Mouse (Mus musculus) forebrain, embryonic 15.5 days (tissue): Measurements from ENCODE around the gene Epha1. TPM values are rescaled to one million over a fixed set of nuclear protein-coding genes. Genes with fewer than 3 reads are reported as not detected.

Experiments used
- ATAC-seq: fragments of 200-750 bp; cut with Nextera tagmentation; replicated peaks from 2 replicates; pipeline ENCODE4 v1.8.0; 2017; ENCODE audit warnings: mild to moderate bottlenecking, moderate TSS enrichment, moderate library complexity
- H3K27ac ChIP-seq: fragments of 300-500 bp; sonication (generic); replicated peaks from 2 replicates; pipeline ENCODE4 v1.5.1; 2015; ENCODE audit warnings: mild to moderate bottlenecking, inconsistent platforms
- H3K27me3 ChIP-seq: fragments of 300-500 bp; sonication (generic); 2 replicates; pipeline ENCODE4 v1.6.1; 2015; ENCODE audit warnings: inconsistent platforms
- H3K36me3 ChIP-seq: fragments of 300-500 bp; sonication (generic); 2 replicates; pipeline ENCODE4 v1.6.1; 2015; ENCODE audit warnings: mild to moderate bottlenecking, inconsistent platforms
- H3K4me1 ChIP-seq: fragments of 300-500 bp; sonication (generic); 2 replicates; pipeline ENCODE4 v1.6.1; 2015; ENCODE audit warnings: inconsistent platforms
- H3K4me2 ChIP-seq: fragments of 300-500 bp; sonication (generic); replicated peaks from 2 replicates; pipeline ENCODE4 v1.6.1; 2015; ENCODE audit warnings: mild to moderate bottlenecking, inconsistent platforms
- H3K4me3 ChIP-seq: fragments of 300-500 bp; sonication (generic); 2 replicates; pipeline ENCODE4 v1.5.1; 2015; ENCODE audit warnings: mild to moderate bottlenecking, inconsistent platforms
- H3K9ac ChIP-seq: fragments of 300-500 bp; sonication (generic); replicated peaks from 2 replicates; pipeline ENCODE4 v1.6.1; 2015; ENCODE audit warnings: mild to moderate bottlenecking, inconsistent platforms
- H3K9me3 ChIP-seq: fragments of 300-500 bp; sonication (generic); 2 replicates; pipeline ENCODE4 v1.6.1; 2016; ENCODE audit warnings: inconsistent platforms
- WGBS: fragments of 180-500 bp; shearing (Covaris S2); methylation state at CpG from one replicate; pipeline ENCODE4 v1.1.7; 2015; ENCODE audit warnings: mixed read lengths; 5-methylcytosine and 5-hydroxymethylcytosine counted together
- polyA plus RNA-seq: library from polyadenylated mRNA; unstranded; fragments of >200 nt; fragmentation: Nextera tagmentation; extraction: Ambion mirVana; gene quantifications from 2 replicates; pipeline ENCODE4 v1.2.1, GENCODE M21; 2015

The Epha1 gene
- 0.14 and 0.20 TPM in 2 replicates for polyA plus RNA-seq

DNA sequence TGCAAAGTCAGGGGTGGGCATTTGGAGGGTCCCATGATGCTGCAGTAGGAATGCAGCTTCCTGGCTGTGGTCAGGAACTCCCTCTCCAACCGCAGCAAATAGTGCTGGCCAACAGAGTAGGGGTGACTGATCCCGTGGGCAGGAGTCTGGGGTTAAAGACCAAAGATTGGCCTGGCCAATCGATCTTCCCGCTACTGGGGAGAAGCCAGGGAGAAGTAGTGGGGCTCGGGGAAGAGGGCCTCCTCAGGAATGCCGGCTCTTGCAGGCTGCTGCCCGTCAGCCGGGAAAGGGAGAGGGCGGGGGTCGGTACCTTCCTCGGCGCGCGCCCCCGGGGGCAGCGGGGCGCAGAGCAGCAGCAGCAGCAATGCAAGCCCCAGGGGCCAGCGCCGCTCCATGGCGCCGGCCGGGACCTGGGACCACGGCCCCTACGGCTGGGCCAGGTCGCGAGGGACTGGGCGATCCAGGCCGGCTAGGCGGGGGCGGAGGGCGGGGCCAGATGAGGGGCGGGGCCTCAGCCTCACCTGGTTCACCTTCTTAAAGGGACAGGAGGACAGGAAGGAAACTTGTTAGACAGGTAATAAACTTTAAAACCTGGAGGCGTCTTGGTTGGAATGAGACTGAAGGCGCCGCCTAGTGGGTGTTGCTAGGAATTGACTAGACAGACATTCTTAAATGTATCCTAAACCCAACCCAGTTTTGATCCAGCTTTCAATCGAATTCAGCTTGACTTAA lies at the start of gene Epha1:
TSS of gene Epha1 (minus strand) at position 453 of the 732 bp plus-strand sequence.
- WGBS = under 1% methylated on average over 36 of the region's 36 CpGs
- Histone ChIP-seq H3K9ac (peak within 1 kb of the TSS; percentile 36; the same call in 1 of the 2 replicates), H3K27ac (no peak within 1 kb of the TSS)

GRCm38 (mm10) chr6:42421439-42421838 lies 48.4 kb upstream of the Epha1 start:
- no peaks in the 10 kb centered on the region for H3K27me3 ChIP-seq
- H3K4me3 ChIP-seq = no peak overlapping the region
- WGBS = 80% methylated on average over 2 of the region's 2 CpGs
- H3K27ac ChIP-seq = no peak overlapping the region
- no peaks in the 10 kb centered on the region for H3K36me3 ChIP-seq
- H3K9me3 ChIP-seq = no peaks in the 10 kb centered on the region
- H3K4me1 ChIP-seq = no peaks in the 10 kb centered on the region
- no peak for ATAC-seq
- H3K4me2 ChIP-seq = no peak overlapping the region
- no peak overlapping the region for H3K9ac ChIP-seq

More for the DNA sequence above, at the start of gene Epha1:
- peaks cover 14% of the 10 kb centered on the region for H3K4me1 ChIP-seq
- H3K4me3 ChIP-seq = peak within 1 kb of the TSS; percentile 43
- H3K36me3 ChIP-seq = no peaks in the 10 kb centered on the region
- H3K9me3 ChIP-seq = no peaks in the 10 kb centered on the region
- H3K27me3 ChIP-seq = 0 out of 2 replicates have a peak, but pooled peaks cover 3% of the 10 kb centered on the region
- H3K4me2 ChIP-seq = peak within 1 kb of the TSS; percentile 91
- peak; percentile 71 for ATAC-seq

- H3K4me2 ChIP-seq = no peak overlapping the region
- ATAC-seq = no peak
- WGBS = 91% methylated on average over 2 of the region's 2 CpGs
These were observed 46.4 kb upstream of the Epha1 start for GRCm38 (mm10) chr6:42419443-42419842.

GRCm38 (mm10) chr6:42405134-42405533 lies 32.1 kb upstream of the Epha1 start, which contains the start of gene Tas2r135:
TSS of gene Tas2r135 (plus strand) at chr6:42405434.
- Histone ChIP-seq H3K27me3 (no peaks in the 10 kb centered on the region), H3K36me3 (no peaks in the 10 kb centered on the region), H3K27ac (no peak within 1 kb of the TSS), H3K4me3 (no peak within 1 kb of the TSS), H3K4me2 (no peak within 1 kb of the TSS), H3K9me3 (no peaks in the 10 kb centered on the region), H3K9ac (no peak within 1 kb of the TSS), H3K4me1 (no peaks in the 10 kb centered on the region)
- WGBS = 93% methylated on average over 2 of the region's 2 CpGs
- no peak for ATAC-seq

More at GRCm38 (mm10) chr6:42419443-42419842, 46.4 kb upstream of the Epha1 start:
- H3K27ac ChIP-seq = no peak overlapping the region
- no peaks in the 10 kb centered on the region for H3K4me1 ChIP-seq
- no peak overlapping the region for H3K9ac ChIP-seq
- H3K27me3 ChIP-seq = no peaks in the 10 kb centered on the region
- no peak overlapping the region for H3K4me3 ChIP-seq
- H3K9me3 ChIP-seq = no peaks in the 10 kb centered on the region
- no peaks in the 10 kb centered on the region for H3K36me3 ChIP-seq

DNA sequence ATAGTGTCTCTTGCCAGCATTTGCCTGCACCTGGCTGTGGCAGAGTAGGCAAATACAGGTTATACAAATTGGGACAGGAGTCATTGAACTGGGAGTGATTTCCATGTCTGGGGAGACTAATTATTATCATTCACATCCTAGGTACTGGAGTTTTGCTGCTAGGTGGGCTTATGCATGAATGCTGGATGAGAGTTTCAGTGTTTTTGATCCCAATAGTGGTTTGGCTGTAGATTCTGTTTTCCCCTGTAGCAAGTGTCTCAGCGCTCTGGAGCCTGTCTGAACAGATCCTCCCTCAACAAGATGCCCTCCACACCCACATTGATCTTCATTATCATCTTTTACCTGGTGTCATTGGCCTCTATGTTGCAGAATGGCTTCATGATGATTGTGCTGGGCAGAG lies 26.9 kb upstream of the Epha1 start, which contains the start of gene Tas2r143:
TSS of gene Tas2r143 (plus strand) at position 301 of the 400 bp plus-strand sequence.
- Histone ChIP-seq H3K4me3 (no peak within 1 kb of the TSS), H3K9ac (no peak within 1 kb of the TSS), H3K9me3 (no peaks in the 10 kb centered on the region), H3K27ac (no peak within 1 kb of the TSS), H3K27me3 (no peaks in the 10 kb centered on the region), H3K4me1 (no peaks in the 10 kb centered on the region), H3K4me2 (no peak within 1 kb of the TSS), H3K36me3 (no peaks in the 10 kb centered on the region)
- no peak for ATAC-seq
- WGBS = 86% methylated on average over 1 of the region's 1 CpGs

DNA sequence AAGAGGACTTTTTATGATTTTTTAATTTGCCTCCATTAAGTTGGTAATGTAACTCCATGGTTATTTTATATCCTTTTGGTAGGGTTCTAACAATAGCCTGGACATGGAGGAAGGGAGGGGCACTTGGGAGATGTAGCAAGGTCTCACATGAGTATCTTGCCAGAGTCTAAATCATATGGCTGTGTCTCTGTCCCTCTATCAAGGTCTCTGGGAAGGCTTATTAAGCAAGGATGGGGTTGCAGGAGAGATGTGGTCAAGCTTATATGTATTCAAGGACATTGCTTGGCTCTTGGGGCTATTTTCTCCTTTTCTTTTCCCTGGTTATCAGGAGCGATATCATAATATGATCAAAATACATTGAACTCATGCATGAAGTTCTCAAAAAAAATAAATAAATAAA lies 25.9 kb upstream of the Epha1 start:
- no peaks in the 10 kb centered on the region for H3K36me3 ChIP-seq
- H3K4me2 ChIP-seq = no peak overlapping the region
- H3K9me3 ChIP-seq = no peaks in the 10 kb centered on the region
- H3K4me3 ChIP-seq = no peak overlapping the region
- H3K27ac ChIP-seq = no peak overlapping the region
- WGBS = 96% methylated on average over 1 of the region's 1 CpGs
- ATAC-seq = no peak
- H3K9ac ChIP-seq = no peak overlapping the region
- H3K4me1 ChIP-seq = no peaks in the 10 kb centered on the region
- no peaks in the 10 kb centered on the region for H3K27me3 ChIP-seq

GRCm38 (mm10) chr6:42398285-42398684 lies 25.2 kb upstream of the Epha1 start:
- H3K4me2 ChIP-seq = no peak overlapping the region
- no peaks in the 10 kb centered on the region for H3K9me3 ChIP-seq
- no peak overlapping the region for H3K4me3 ChIP-seq
- no peaks in the 10 kb centered on the region for H3K27me3 ChIP-seq
- no peak overlapping the region for H3K9ac ChIP-seq
- ATAC-seq = no peak
- H3K27ac ChIP-seq = no peak overlapping the region
- no peaks in the 10 kb centered on the region for H3K4me1 ChIP-seq
- 92% methylated on average over 3 of the region's 3 CpGs for WGBS
- H3K36me3 ChIP-seq = no peaks in the 10 kb centered on the region

DNA sequence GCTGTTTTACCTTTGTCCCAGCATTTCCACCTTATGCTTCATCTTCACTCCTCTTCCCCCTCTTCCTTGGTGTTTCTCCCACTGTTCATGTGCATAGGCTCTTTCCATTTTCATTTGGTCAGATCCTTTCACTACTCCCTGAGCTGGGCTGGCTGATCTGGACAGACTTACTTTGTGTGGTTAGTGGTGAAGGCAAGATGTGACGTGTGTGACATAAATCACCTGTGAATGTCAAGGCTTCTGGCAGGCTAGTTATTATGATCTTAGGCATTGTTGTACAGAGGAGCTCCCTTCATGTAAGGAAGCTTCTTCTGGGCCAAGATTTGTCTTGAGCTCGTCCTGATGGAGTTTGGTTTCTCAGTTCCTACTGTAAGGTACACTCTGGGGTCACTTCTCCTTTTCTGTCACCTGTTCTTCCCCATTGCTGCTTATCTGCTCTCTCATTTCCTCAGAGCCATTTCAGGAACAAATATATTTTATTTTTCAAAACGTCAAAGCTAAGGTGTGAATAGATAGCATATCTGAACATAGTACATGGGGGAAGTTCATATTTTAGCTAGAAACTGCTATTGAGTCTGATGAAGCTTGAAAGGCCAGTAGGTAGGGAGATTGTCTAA lies 24.1 kb upstream of the Epha1 start:
- H3K36me3 ChIP-seq = no peaks in the 10 kb centered on the region
- H3K27me3 ChIP-seq = no peaks in the 10 kb centered on the region
- WGBS = 74% methylated on average over 3 of the region's 3 CpGs
- H3K4me1 ChIP-seq = no peaks in the 10 kb centered on the region
- no peaks in the 10 kb centered on the region for H3K9me3 ChIP-seq
- H3K27ac ChIP-seq = no peak overlapping the region
- H3K4me3 ChIP-seq = no peak overlapping the region
- no peak overlapping the region for H3K9ac ChIP-seq
- no peak overlapping the region for H3K4me2 ChIP-seq
- ATAC-seq = no peak

DNA sequence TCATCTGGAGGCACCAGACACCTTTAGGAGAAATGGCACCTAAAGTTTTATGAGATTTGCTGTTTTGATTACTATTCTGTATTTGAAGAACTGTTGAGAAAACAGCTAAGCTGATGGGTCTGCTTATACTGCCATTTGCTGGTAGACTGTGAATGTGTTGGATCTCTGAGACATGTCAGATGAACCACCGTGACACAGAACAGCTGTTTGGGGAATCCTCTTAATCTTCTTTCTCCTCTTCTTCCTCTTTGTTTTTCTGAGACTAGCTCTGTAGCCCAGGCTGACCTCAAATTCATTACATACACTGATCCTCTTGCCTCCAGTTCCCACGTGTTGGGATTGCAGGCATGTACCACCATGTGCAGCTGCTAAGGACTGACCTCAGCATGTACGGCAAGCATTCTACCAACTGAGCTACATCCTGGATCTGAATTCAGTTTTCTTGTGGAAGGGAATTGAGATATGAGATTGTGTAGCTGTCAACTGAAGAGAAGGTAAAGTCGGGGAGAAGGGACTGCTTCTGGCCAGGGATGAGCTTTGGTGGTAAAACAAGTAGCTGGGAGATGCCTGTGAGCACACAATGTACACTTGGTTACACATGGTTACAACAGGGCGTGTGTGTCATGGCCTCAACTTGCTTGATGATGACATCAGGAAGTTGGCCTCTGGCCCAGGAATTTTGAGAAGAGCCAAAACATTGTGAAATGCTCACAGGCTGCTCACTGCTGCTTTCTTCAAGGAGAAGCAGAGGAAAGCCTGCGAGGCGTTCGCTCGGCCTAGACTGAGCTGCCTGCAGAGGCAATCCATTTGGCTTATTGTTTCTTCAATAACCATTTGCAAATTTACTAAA lies 23.1 kb upstream of the Epha1 start:
- 69% methylated on average over 9 of the region's 9 CpGs for WGBS
- no peak overlapping the region for H3K4me3 ChIP-seq
- no peak overlapping the region for H3K9ac ChIP-seq
- no peak overlapping the region for H3K27ac ChIP-seq
- H3K4me2 ChIP-seq = no peak overlapping the region
- no peaks in the 10 kb centered on the region for H3K27me3 ChIP-seq
- no peaks in the 10 kb centered on the region for H3K4me1 ChIP-seq
- ATAC-seq = no peak
- H3K9me3 ChIP-seq = no peaks in the 10 kb centered on the region
- no peaks in the 10 kb centered on the region for H3K36me3 ChIP-seq

- 78% methylated on average over 2 of the region's 2 CpGs for WGBS
- Histone ChIP-seq H3K4me1 (no peaks in the 10 kb centered on the region), H3K9me3 (no peaks in the 10 kb centered on the region), H3K9ac (no peak overlapping the region), H3K4me2 (no peak overlapping the region), H3K4me3 (no peak overlapping the region), H3K27me3 (no peaks in the 10 kb centered on the region), H3K27ac (no peak overlapping the region), H3K36me3 (no peaks in the 10 kb centered on the region)
- ATAC-seq = no peak
These were observed 18.8 kb upstream of the Epha1 start for GRCm38 (mm10) chr6:42391796-42392330.

- Histone ChIP-seq H3K4me2 (no peak overlapping the region), H3K4me1 (no peaks in the 10 kb centered on the region), H3K36me3 (no peaks in the 10 kb centered on the region), H3K27me3 (no peaks in the 10 kb centered on the region), H3K9ac (no peak overlapping the region), H3K4me3 (no peak overlapping the region), H3K27ac (no peak overlapping the region), H3K9me3 (no peaks in the 10 kb centered on the region)
- WGBS = 90% methylated on average over 4 of the region's 4 CpGs
- ATAC-seq = no peak
These were observed 12.6 kb upstream of the Epha1 start for GRCm38 (mm10) chr6:42385635-42386034.

DNA sequence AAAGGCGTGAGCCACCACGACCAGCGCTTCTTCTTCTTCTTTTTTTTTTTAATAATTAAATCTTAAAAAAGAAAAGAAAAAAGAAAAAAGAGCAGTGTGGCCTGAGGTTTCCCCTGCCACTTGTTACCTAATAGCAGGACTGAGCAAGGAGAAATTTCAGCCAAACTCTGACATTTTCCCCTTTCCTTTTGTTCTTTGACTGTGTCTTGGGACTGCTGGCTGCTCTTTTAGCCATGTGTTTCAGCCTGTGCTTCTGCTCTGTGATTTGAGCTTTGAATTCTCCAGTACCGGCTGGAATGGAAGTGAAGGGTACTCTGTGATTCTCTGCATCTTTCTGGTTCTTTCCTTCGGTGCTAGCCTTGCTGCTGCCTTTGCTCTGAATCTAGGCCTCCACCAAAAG lies 10.3 kb upstream of the Epha1 start:
- no peaks in the 10 kb centered on the region for H3K27me3 ChIP-seq
- ATAC-seq = no peak

More for the DNA sequence above, 10.3 kb upstream of the Epha1 start:
- no peak overlapping the region for H3K4me3 ChIP-seq
- no peak overlapping the region for H3K27ac ChIP-seq
- no peak overlapping the region for H3K9ac ChIP-seq
- no peaks in the 10 kb centered on the region for H3K9me3 ChIP-seq
- H3K4me2 ChIP-seq = no peak overlapping the region
- 89% methylated on average over 5 of the region's 5 CpGs for WGBS
- H3K36me3 ChIP-seq = no peaks in the 10 kb centered on the region
- H3K4me1 ChIP-seq = no peaks in the 10 kb centered on the region
